Mouse (Mus musculus): ENCODE results near the gene Aknad1. TPM values are rescaled to one million over a fixed set of nuclear protein-coding genes. Genes with fewer than 3 reads are reported as not detected.

Aknad1 gene
- total and polyA plus RNA-seq, 3 experiments = not detected

- Histone ChIP-seq H3K27ac (ENCODE audit: insufficient read depth, low read depth) (no peak overlapping the region), H3K27me3 (replicated peaks) (no peaks in the 10 kb centered on the region), H3K4me2 (ENCODE audit: insufficient read depth, low read depth, poor library complexity, severe bottlenecking) (peak overlapping the region; percentile 49; the same call in 1 of the 2 replicates), H3K4me1 (ENCODE audit: control insufficient read depth in 1 of 2, insufficient read depth in 2 of 2) (peaks cover 15 to 42% of the 10 kb centered on the region in 2 experiments), H3K9me3 (replicated peaks; ENCODE audit: low read length) (no peaks in the 10 kb centered on the region), H3K9ac (ENCODE audit: insufficient read depth, low read depth) (no peak overlapping the region), H3K4me3 (replicated peaks in 1 of 3; ENCODE audit: low read depth in 2 of 3, low read length in 2 of 3, poor library complexity in 1 of 3) (no peak overlapping the region), H3K79me2 (replicated peaks; ENCODE audit: control insufficient read depth, extremely low read depth, insufficient read depth, poor library complexity, severe bottlenecking) (peaks cover 9% of the 10 kb centered on the region), H3K36me3 (replicated peaks in 1 of 2; ENCODE audit: control insufficient read depth in 1 of 2, insufficient read depth in 1 of 2, low read length in 1 of 2) (peaks cover 20 to 36% of the 10 kb centered on the region in 2 experiments)
- no peak for TF ChIP-seq EP300 (IDR thresholded peaks at IDR 0.05; ENCODE audit: low read length)
- no peak for TF ChIP-seq SIN3A (IDR thresholded peaks at IDR 0.05; ENCODE audit: low read length)
- TF ChIP-seq TBP (conservative IDR thresholded peaks at IDR 0.05; ENCODE audit: low read depth, low read length) = no peak
- TF ChIP-seq ZC3H11A (IDR thresholded peaks at IDR 0.05; ENCODE audit: low read depth, low read length) = no peak
- TF ChIP-seq POLR2A (IDR thresholded peaks at IDR 0.05; ENCODE audit: low read depth, low read length) = no peak
- TF ChIP-seq UBTF (IDR thresholded peaks at IDR 0.05; ENCODE audit: low read depth, low read length) = no peak
- TF ChIP-seq IRF4 (IDR thresholded peaks at IDR 0.05; ENCODE audit: low read depth, low read length) = no peak
- no peak for TF ChIP-seq CTCF (conservative IDR thresholded peaks at IDR 0.05 in 1 of 2, IDR thresholded peaks at IDR 0.05 in 1 of 2; ENCODE audit: low read depth in 2 of 2, low read length in 2 of 2)
- TF ChIP-seq CHD1 (IDR thresholded peaks at IDR 0.05; ENCODE audit: low read depth, low read length) = no peak
- TF ChIP-seq ZNF384 (IDR thresholded peaks at IDR 0.05; ENCODE audit: low read depth, low read length) = no peak; the same call in 1 of the 2 replicates
- TF ChIP-seq POLR2AphosphoS2 (IDR thresholded peaks at IDR 0.05; ENCODE audit: low read depth, low read length) = no peak
- no peak for TF ChIP-seq ZKSCAN1 (IDR thresholded peaks at IDR 0.05; ENCODE audit: borderline replicate concordance, low read depth, low read length)
- TF ChIP-seq NRF1 (IDR thresholded peaks at IDR 0.05; ENCODE audit: low read depth, low read length) = no peak
- peak; percentile 36; the same call in 1 of the 2 replicates for TF ChIP-seq ETS1 (conservative IDR thresholded peaks at IDR 0.05; ENCODE audit: low read depth, low read length)
- peak; percentile 31; the same call in 1 of the 2 replicates for TF ChIP-seq TCF12 (IDR thresholded peaks at IDR 0.05; ENCODE audit: low read depth, low read length)
- TF ChIP-seq MAFK (IDR thresholded peaks at IDR 0.05; ENCODE audit: insufficient replicate concordance, low read length) = no peak
- no peak for TF ChIP-seq PAX5 (IDR thresholded peaks at IDR 0.05; ENCODE audit: low read length)
- TF ChIP-seq JUN (IDR thresholded peaks at IDR 0.05; ENCODE audit: insufficient read depth, low read depth, low read length) = no peak
- TF ChIP-seq CHD2 (IDR thresholded peaks at IDR 0.05; ENCODE audit: low read length) = no peak
- peak; percentile 79 for TF ChIP-seq MAX (IDR thresholded peaks at IDR 0.05; ENCODE audit: low read length)
- TF ChIP-seq RAD21 (IDR thresholded peaks at IDR 0.05; ENCODE audit: low read depth, low read length) = no peak; the same call in 1 of the 2 replicates
- TF ChIP-seq MAZ (IDR thresholded peaks at IDR 0.05; ENCODE audit: low read depth, low read length) = no peak
- no peak for TF ChIP-seq E2F4 (IDR thresholded peaks at IDR 0.05; ENCODE audit: insufficient replicate concordance, low read depth, low read length)
- TF ChIP-seq KAT2A (IDR thresholded peaks at IDR 0.05; ENCODE audit: insufficient replicate concordance, low read length) = no peak
- TF ChIP-seq SMC3 (IDR thresholded peaks at IDR 0.05; ENCODE audit: low read depth, low read length) = no peak
- no peak for TF ChIP-seq GABPA (IDR thresholded peaks at IDR 0.05; ENCODE audit: insufficient replicate concordance, low read depth, low read length)
- peak; percentile 38; the same call in 1 of the 2 replicates for TF ChIP-seq MEF2A (IDR thresholded peaks at IDR 0.05; ENCODE audit: borderline replicate concordance, low read depth, low read length)
- no peak for TF ChIP-seq MYC (IDR thresholded peaks at IDR 0.05; ENCODE audit: low read depth, low read length)
- no peak for TF ChIP-seq ZMIZ1 (IDR thresholded peaks at IDR 0.05; ENCODE audit: low read depth, low read length)
- TF ChIP-seq USF1 (IDR thresholded peaks at IDR 0.05; ENCODE audit: low read depth, low read length) = peak; percentile 81
- no peak for TF ChIP-seq ELF1 (IDR thresholded peaks at IDR 0.05; ENCODE audit: low read depth, low read length)
- TF ChIP-seq NELFE (IDR thresholded peaks at IDR 0.05; ENCODE audit: low read depth, low read length) = no peak
- TF ChIP-seq BHLHE40 (IDR thresholded peaks at IDR 0.05; ENCODE audit: low read depth, low read length) = peak; percentile 91
- peak; percentile 78 for TF ChIP-seq USF2 (conservative IDR thresholded peaks at IDR 0.05; ENCODE audit: low read depth, low read length)
- TF ChIP-seq JUND (conservative IDR thresholded peaks at IDR 0.05; ENCODE audit: low read depth, low read length) = no peak
- TF ChIP-seq HCFC1 (IDR thresholded peaks at IDR 0.05; ENCODE audit: low read depth, low read length) = no peak
- 0 out of 2 replicates have a peak, but pooled peaks have one; percentile 38 for TF ChIP-seq MXI1 (IDR thresholded peaks at IDR 0.05; ENCODE audit: low read depth, low read length)
- no peak for TF ChIP-seq RCOR1 (conservative IDR thresholded peaks at IDR 0.05; ENCODE audit: low read depth, low read length)
- in situ Hi-C loops (cut with MboI; ENCODE audit: low pct_ligation_motif_present, low pct_unique_long_range_greater_than_20kb, low sequenced_read_pairs) (no loop called here), dilution Hi-C loops (cut with MboI; ENCODE audit: extremely low pct_ligation_motif_present, extremely low pct_unique_long_range_greater_than_20kb, low sequenced_read_pairs) (no loop called here)
- peak; percentile 56 for DNase-seq (ENCODE audit: extremely low read depth)
These were observed 91.0 kb downstream of the Aknad1 start for GRCm38 (mm10) chr3:108830493-108830892.
